Mouse (Mus musculus): ENCODE measurements around the gene Uhmk1.

GRCm38 (mm10) chr1:170147651-170148448 is 67.3 kb downstream of the Uhmk1 start:
- no peak for TF ChIP-seq CTCF (IDR thresholded peaks at IDR 0.05; ENCODE audit: control insufficient read depth, insufficient read depth, insufficient read length)
- TF ChIP-seq MAX (IDR thresholded peaks at IDR 0.05): no peak
- TF ChIP-seq MYOD1 (IDR thresholded peaks at IDR 0.05; ENCODE audit: control insufficient read depth, insufficient read length, low read depth): no peak

Data from C2C12 (cell line).